Mouse (Mus musculus) ES-E14 (cell line): ENCODE results near the gene Naxd. TPM values are rescaled to one million over a fixed set of nuclear protein-coding genes. Genes with fewer than 3 reads are reported as not detected.

Experiments
- DNase-seq: peaks from one replicate; pipeline ENCODE4 v3.0.0-alpha.2; 2013; ENCODE audit warnings: low read depth, low spot score
- H3K27ac ChIP-seq: 2 replicates; pipeline ENCODE4 v1.5.1; 2012; ENCODE audit warnings: low read depth, mild to moderate bottlenecking, low read length, moderate library complexity, mixed read lengths; ENCODE audit not compliant: poor library complexity, insufficient read depth, severe bottlenecking
- H3K36me3 ChIP-seq: 2 replicates; pipeline ENCODE4 v1.6.1; 2012; ENCODE audit warnings: mild to moderate bottlenecking, low read length, moderate library complexity, mixed read lengths; ENCODE audit not compliant: control insufficient read depth, poor library complexity, insufficient read depth, severe bottlenecking
- H3K4me1 ChIP-seq, 2 experiments: fragments of 150-350 bp in 1 of 2; sonication (generic) in 1 of 2; 2 replicates each; pipeline ENCODE4 v1.6.1; 2012; ENCODE audit warnings: low read length in 2 of 2, mild to moderate bottlenecking in 1 of 2, mixed read lengths in 1 of 2; ENCODE audit not compliant: control insufficient read depth in 2 of 2, insufficient read depth in 2 of 2, poor library complexity in 1 of 2
- H3K4me3 ChIP-seq, 2 experiments: fragments of 150-350 bp in 1 of 2; sonication (generic) in 1 of 2; 2 replicates each; pipeline ENCODE4 v1.5.1; 2012; ENCODE audit warnings: low read length in 2 of 2, low read depth in 1 of 2, mild to moderate bottlenecking in 1 of 2, mixed read lengths in 1 of 2; ENCODE audit not compliant: insufficient read depth in 1 of 2, poor library complexity in 1 of 2, severe bottlenecking in 1 of 2
- H3K9ac ChIP-seq: 2 replicates; pipeline ENCODE4 v1.6.1; 2012; ENCODE audit warnings: low read depth, mild to moderate bottlenecking, low read length, mixed read lengths; ENCODE audit not compliant: poor library complexity, insufficient read depth, severe bottlenecking
- H3K9me3 ChIP-seq: fragments of 150-350 bp; sonication (generic); 2 replicates; pipeline ENCODE4 v1.6.1; 2012; ENCODE audit warnings: low read depth, mild to moderate bottlenecking, low read length; ENCODE audit not compliant: control insufficient read depth, insufficient read depth
- CHD2 ChIP-seq: IDR thresholded peaks from 2 replicates; pipeline ENCODE4 v1.6.1; 2014; ENCODE audit warnings: mild to moderate bottlenecking, low read depth, low read length, inconsistent platforms
- HCFC1 ChIP-seq: IDR thresholded peaks from 2 replicates; pipeline ENCODE4 v1.6.1; 2012; ENCODE audit warnings: low read length, inconsistent platforms, borderline replicate concordance; ENCODE audit not compliant: insufficient read depth
- MAFK ChIP-seq: IDR thresholded peaks from 2 replicates; pipeline ENCODE4 v1.6.1; 2014; ENCODE audit warnings: mild to moderate bottlenecking, low read depth, low read length, inconsistent platforms; ENCODE audit not compliant: insufficient read depth
- ZC3H11A ChIP-seq: IDR thresholded peaks from 2 replicates; pipeline ENCODE4 v1.6.1; 2012; ENCODE audit warnings: low read depth, mild to moderate bottlenecking, inconsistent platforms, low read length, borderline replicate concordance
- ZNF384 ChIP-seq: IDR thresholded peaks from 2 replicates; pipeline ENCODE4 v1.6.1; 2012; ENCODE audit warnings: low read depth, low read length, inconsistent platforms
- in situ Hi-C, 2 experiments: fragments of 600-800 bp; cut with MboI; formaldehyde crosslinking; loops; one replicate each; pipeline ENCODE4 v1.15.1; 2025; ENCODE audit warnings: low sequenced_read_pairs in 2 of 2, inconsistent platforms in 1 of 2; ENCODE audit not compliant: unreplicated experiment in 2 of 2
- total RNA-seq: library from RNA; depleted of rRNA; stranded (reverse); fragments of 300-350 nt; gene quantifications from 2 replicates; pipeline ENCODE4 v1.2.3, GENCODE M21; 2012

Gene Naxd
- total RNA-seq, 1 experiment = 42.7 TPM

DNA sequence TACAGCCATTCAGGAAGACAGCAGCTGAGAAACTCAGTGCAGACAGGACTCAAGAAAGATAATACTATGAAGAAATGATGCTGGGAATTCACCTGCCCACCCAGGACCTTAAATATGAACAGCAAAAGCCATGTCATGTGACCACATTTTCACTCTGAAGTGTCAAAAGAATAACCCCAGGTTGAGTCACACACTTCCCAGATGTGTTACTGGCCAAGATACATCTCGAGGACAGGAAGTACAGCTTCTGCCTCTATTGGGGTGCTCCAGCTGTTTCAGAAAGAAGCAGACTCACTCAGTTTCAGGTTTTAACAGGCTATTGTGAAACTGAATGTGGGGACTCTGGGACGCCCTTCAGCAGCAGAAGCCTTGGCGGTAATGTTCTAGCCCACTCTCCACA lies 44.7 kb upstream of the Naxd start:
- Histone ChIP-seq H3K9me3 (no peaks in the 10 kb centered on the region), H3K9ac (no peak overlapping the region), H3K27ac (no peak overlapping the region), H3K4me3 (no peak overlapping the region), H3K4me1 (no peaks in the 10 kb centered on the region), H3K36me3 (no peaks in the 10 kb centered on the region)
- in situ Hi-C loops = no loop called here
- TF ChIP-seq HCFC1 = no peak
- no peak for TF ChIP-seq ZC3H11A
- TF ChIP-seq CHD2 = no peak
- no peak for TF ChIP-seq ZNF384
- TF ChIP-seq MAFK = no peak
- no peak for DNase-seq

DNA sequence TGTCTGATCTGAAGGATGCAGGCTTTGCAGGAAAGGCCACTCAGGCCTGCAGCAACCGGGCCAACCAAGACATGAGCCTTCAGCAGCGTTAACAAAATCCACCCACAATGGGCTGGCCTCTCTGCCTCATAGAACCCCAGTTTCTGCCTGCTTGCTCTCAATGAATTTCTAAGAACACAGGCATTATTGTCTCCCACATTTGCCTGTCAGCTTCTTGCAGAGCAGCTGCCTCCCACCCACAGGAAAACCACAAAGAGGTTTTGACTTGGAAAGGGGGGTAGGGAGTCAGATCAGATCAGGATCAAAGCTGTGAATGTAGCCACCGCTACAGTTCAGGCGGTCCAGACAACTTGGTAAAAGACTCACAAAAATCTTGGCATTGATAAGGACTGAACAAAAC lies 44.3 kb upstream of the Naxd start:
- no peaks in the 10 kb centered on the region for H3K9me3 ChIP-seq
- H3K4me1 ChIP-seq = no peaks in the 10 kb centered on the region
- TF ChIP-seq HCFC1 = no peak
- no peak for TF ChIP-seq ZNF384
- TF ChIP-seq ZC3H11A = no peak
- TF ChIP-seq MAFK = no peak
- no peak for TF ChIP-seq CHD2
- in situ Hi-C loops = no loop called here
- no peak overlapping the region for H3K27ac ChIP-seq
- no peak overlapping the region for H3K4me3 ChIP-seq
- H3K36me3 ChIP-seq = no peaks in the 10 kb centered on the region
- no peak for DNase-seq
- H3K9ac ChIP-seq = no peak overlapping the region

DNA sequence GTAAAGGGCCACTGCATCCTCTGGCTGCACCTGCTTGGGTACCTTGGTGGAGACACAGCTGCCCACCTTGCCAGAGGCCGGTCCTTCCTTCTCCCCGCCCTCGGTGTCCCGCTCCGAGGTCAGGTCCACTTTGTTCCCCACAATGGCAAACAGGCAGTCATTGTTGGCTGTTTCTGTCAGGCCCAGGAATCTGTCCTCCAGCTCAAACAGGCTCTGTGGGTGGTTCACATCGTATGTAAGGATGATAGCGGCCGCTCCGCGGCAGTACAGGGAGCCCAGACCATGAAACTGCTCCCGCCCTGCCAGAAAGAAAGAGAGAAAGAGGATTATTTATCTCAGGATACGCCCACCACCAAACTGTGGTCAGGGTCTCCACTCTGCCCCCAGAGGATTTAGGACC lies 43.1 kb upstream of the Naxd start:
- TF ChIP-seq MAFK = no peak
- TF ChIP-seq ZNF384 = no peak
- no peak for TF ChIP-seq HCFC1
- no peak for TF ChIP-seq ZC3H11A
- DNase-seq = no peak
- no peaks in the 10 kb centered on the region for H3K36me3 ChIP-seq
- H3K4me3 ChIP-seq = no peak overlapping the region
- H3K27ac ChIP-seq = no peak overlapping the region
- no peak overlapping the region for H3K9ac ChIP-seq
- H3K9me3 ChIP-seq = no peaks in the 10 kb centered on the region
- no peaks in the 10 kb centered on the region for H3K4me1 ChIP-seq
- in situ Hi-C loops = no loop called here

DNA sequence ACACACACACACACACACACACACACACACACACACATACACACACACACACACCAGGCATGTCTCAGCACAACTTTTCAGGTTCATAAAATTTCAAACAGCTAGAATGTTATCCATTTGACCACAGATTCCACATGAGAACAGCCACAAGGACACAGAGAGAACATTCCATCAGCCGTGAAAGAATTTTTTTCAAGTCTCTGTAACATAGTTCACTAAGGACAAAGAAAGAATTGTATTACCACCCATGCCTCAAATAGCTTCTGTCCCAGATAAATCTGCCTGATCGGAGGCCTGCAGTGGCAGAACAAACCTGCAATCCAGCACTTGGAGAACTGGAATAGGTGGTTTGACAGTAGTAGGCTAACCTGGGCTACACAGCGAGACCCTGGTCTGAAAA lies 40.0 kb upstream of the Naxd start:
- no peak for DNase-seq

DNA sequence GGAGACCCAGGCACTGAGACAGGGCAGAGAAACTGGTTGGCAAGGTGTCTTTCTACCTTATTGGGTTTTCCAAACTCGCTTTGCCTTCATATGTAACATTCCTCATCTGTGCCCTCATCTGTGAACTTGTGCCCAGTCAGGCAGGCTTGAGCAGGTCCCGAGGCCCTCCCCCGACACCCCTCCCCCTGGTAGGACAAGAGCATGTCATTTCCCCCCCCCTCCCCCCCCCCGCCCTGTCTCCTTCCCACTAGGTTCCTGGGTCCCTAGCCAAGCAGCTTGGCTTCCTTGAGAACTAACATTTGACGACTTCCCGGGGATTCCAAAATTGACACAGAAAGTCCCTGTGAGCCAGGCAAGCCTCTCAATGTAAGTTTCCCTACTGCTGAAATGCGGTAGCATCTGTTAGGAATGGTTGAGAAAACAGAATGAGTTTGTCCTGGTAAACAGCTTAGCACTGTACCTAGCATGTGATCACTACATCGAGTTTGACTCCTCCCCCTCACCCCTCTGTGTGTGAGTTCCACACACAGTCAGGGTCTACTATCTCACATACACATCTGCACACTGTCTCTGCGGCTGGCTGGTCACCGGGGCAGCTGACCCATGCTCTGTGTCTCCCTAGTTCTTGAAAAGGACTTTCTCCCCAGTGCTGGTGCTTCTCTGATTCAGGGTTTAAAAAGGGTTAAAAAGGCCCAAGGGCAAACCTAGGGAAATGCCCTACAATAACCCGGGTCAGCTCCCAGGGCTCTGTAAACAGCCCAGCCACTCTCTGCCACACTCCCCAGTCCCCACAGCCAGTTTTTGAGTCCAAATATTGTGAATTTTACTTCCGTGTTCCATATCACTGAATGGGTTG lies 39.1 kb upstream of the Naxd start:
- no peak for DNase-seq
- Histone ChIP-seq H3K4me1 (no peaks in the 10 kb centered on the region; a peak in 1 of 4 replicates), H3K36me3 (no peaks in the 10 kb centered on the region), H3K4me3 (no peak overlapping the region), H3K27ac (no peak overlapping the region), H3K9me3 (no peaks in the 10 kb centered on the region), H3K9ac (no peak overlapping the region)
- in situ Hi-C loops = no loop called here
- no peak for TF ChIP-seq MAFK
- no peak for TF ChIP-seq CHD2
- no peak for TF ChIP-seq HCFC1
- no peak for TF ChIP-seq ZNF384
- TF ChIP-seq ZC3H11A = no peak

More for the DNA sequence above, 40.0 kb upstream of the Naxd start:
- H3K4me1 ChIP-seq = no peaks in the 10 kb centered on the region; a peak in 1 of 4 replicates
- in situ Hi-C loops = no loop called here
- no peaks in the 10 kb centered on the region for H3K9me3 ChIP-seq
- H3K27ac ChIP-seq = no peak overlapping the region
- H3K36me3 ChIP-seq = no peaks in the 10 kb centered on the region
- no peak overlapping the region for H3K4me3 ChIP-seq
- no peak for TF ChIP-seq ZC3H11A
- no peak overlapping the region for H3K9ac ChIP-seq
